Mouse (Mus musculus) lung, adult 2 months (tissue): ENCODE measurements at regions not wholly inside any gene's neighbourhood (a gene's known extent, or its start where the extent isn't known, plus 50 kb on each side); places are given as distances from the start of the nearest gene placed in this dataset.

Source experiments
- CTCF ChIP-seq: fragments of 200-500 bp; IDR thresholded peaks from 2 replicates; pipeline ENCODE4 v1.5.1; 2011; ENCODE audit warnings: mild to moderate bottlenecking, low read length, control low read depth; ENCODE audit not compliant: insufficient read depth
- POLR2A ChIP-seq: fragments of 200-500 bp; IDR thresholded peaks from 2 replicates; pipeline ENCODE4 v1.6.1; 2011; ENCODE audit warnings: low read depth, mild to moderate bottlenecking, control low read depth, low read length, borderline replicate concordance; ENCODE audit errors: extremely low read depth

GRCm38 (mm10) chr15:62151690-62152089 lies 1228.9 kb upstream of the A1bg start:
- TF ChIP-seq POLR2A, result no peak
- TF ChIP-seq CTCF, result no peak
